Mouse (Mus musculus): ENCODE results near the gene Mfsd2a. TPM values are rescaled to one million over a fixed set of nuclear protein-coding genes. Genes with fewer than 3 reads are reported as not detected.
"Not testable (repeated sequence)": the region's sequence is repeated elsewhere in the genome, so short reads cannot be mapped to it uniquely, and the experiment has no call there.

Gene Mfsd2a
- polyA plus RNA-seq, 1 experiment from 2014 or later: 6.6 TPM

DNA sequence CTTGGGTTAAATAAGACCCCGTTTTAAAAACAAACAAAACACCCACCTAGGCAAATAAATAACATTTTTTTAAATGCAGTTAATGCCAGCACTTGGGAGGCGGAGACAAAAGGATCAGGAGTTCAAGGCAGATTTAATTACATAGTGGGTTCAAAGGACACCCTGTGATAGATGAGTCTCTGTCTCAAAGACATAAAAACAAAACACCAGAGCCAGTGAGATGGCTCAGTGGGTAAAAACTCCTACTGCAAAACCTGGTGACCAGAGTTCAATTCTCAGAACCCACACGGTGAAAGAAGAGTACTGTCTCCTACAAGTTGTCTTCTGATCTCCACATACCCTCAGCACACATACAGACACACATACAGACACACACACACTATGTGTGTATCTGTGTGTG lies 31.3 kb upstream of the Mfsd2a start:
- H3K4me3 ChIP-seq: no peak overlapping the region
- no peak for ATAC-seq (ENCODE audit: insufficient number of reproducible peaks, insufficient read depth, low FRiP score, low TSS enrichment)
- no peaks in the 10 kb centered on the region for H3K27me3 ChIP-seq
- H3K27ac ChIP-seq: no peak overlapping the region
- no peak overlapping the region for H3K9ac ChIP-seq
- WGBS: 59% methylated on average over 3 of the region's 3 CpGs
- H3K9me3 ChIP-seq: 0 out of 2 replicates have a peak, but pooled peaks cover 3% of the 10 kb centered on the region
- no peaks in the 10 kb centered on the region for H3K36me3 ChIP-seq
- H3K4me1 ChIP-seq: no peaks in the 10 kb centered on the region; the same call in 1 of the 2 replicates
- H3K4me2 ChIP-seq (replicated peaks): no peak overlapping the region

DNA sequence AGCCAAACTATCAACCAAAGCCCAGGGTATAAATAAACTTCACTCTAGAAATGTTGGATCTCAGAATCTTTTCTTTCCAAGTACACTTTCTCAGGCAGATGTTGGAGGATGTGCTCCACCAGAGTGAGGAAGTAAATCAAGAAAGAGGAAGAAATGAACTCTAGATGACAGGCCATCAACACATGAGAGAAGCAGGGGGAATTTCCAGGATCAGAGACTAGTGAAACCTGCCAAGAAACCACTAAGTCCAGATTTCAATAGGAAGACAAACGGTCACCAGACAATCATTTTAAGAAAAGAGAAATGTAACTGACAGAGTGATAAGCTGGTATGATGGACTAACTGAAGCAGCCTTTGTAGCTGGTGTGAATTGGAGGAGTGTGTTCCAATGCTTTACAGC lies 30.2 kb upstream of the Mfsd2a start:
- no peak for ATAC-seq (ENCODE audit: insufficient number of reproducible peaks, insufficient read depth, low FRiP score, low TSS enrichment)
- Histone ChIP-seq H3K27ac (no peak overlapping the region), H3K9me3 (0 out of 2 replicates have a peak, but pooled peaks cover 3% of the 10 kb centered on the region), H3K36me3 (no peaks in the 10 kb centered on the region), H3K9ac (no peak overlapping the region), H3K4me2 (replicated peaks) (no peak overlapping the region), H3K4me3 (no peak overlapping the region), H3K4me1 (no peaks in the 10 kb centered on the region), H3K27me3 (no peaks in the 10 kb centered on the region)
- 88% methylated on average over 1 of the region's 1 CpGs for WGBS

DNA sequence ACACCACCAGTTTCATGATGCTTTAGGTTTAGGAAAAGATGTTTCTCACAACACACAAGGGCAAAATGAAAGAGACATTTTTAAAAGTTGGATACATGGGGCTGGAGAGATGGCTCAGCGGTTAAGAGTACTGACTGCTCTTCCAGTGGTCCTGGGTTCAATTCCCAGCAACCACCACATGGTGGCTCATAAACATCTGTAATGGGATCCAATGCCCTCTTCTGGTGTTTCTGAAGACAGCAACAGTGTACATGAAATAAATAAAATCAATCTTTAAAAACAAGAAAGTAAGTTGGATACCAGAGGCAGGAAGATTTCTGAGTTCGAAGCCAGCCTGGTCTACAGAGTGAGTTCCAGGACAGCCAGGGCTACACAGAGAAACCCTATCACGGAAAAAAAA lies 27.0 kb upstream of the Mfsd2a start:
- H3K4me1 ChIP-seq; H3K4me3 ChIP-seq; ATAC-seq (ENCODE audit: insufficient number of reproducible peaks, insufficient read depth, low FRiP score, low TSS enrichment); H3K9me3 ChIP-seq; H3K9ac ChIP-seq; H3K36me3 ChIP-seq; H3K27ac ChIP-seq; H3K4me2 ChIP-seq (replicated peaks): not testable (repeated sequence)
- peaks cover 16% of the 10 kb centered on the region for H3K27me3 ChIP-seq
- 57% methylated on average over 3 of the region's 3 CpGs for WGBS

DNA sequence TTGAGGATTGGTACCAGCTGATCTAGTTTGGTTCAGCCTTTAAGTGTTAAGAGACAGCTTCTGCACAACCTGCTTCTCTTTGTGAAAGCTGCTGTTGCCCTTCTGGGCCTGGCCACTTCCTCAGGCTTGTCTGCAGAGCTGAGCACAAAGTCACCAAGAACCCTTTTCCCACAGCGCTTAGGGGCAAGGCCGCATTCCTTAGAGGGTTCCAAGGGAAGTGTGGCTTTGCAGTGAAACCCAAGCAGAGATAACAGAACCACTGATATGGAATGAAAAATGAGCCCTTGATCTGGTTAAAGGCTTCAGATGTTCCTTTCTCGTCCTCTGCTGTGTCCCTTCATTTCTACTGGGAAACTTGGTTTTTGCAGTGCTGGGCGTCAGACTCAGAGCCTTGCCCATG lies 26.4 kb upstream of the Mfsd2a start:
- ATAC-seq (ENCODE audit: insufficient number of reproducible peaks, insufficient read depth, low FRiP score, low TSS enrichment): no peak
- Histone ChIP-seq H3K4me3 (no peak overlapping the region), H3K9ac (no peak overlapping the region), H3K4me1 (peaks cover 6% of the 10 kb centered on the region; the same call in 1 of the 2 replicates), H3K27me3 (peaks cover 20% of the 10 kb centered on the region), H3K4me2 (replicated peaks) (no peak overlapping the region), H3K9me3 (0 out of 2 replicates have a peak, but pooled peaks cover 3% of the 10 kb centered on the region), H3K27ac (no peak overlapping the region), H3K36me3 (no peaks in the 10 kb centered on the region)
- 79% methylated on average over 4 of the region's 4 CpGs for WGBS

DNA sequence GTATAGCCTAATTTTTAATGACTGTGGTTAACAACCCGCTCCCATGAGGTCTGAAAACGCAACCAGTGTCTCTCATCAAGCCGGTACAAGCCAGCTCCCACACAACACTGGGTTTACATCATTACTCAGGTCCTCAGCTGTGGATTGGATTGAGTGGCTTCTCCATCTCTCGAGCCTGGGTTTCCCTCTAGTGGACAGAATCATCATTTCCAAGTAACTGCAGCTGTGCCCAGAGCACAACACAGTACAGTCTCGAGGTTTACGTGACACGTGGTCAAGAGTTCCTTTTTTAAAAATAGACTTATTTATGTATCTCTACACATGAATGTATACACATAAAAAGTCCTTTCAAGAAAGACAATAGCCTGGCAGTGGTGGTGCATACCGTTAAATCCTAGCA lies 24.1 kb upstream of the Mfsd2a start:
- Histone ChIP-seq H3K9ac (no peak overlapping the region), H3K9me3 (no peaks in the 10 kb centered on the region), H3K27me3 (peaks cover 24% of the 10 kb centered on the region), H3K4me1 (peaks cover 6% of the 10 kb centered on the region; the same call in 1 of the 2 replicates), H3K4me3 (no peak overlapping the region), H3K36me3 (no peaks in the 10 kb centered on the region), H3K27ac (no peak overlapping the region), H3K4me2 (replicated peaks) (no peak overlapping the region)
- peak; percentile 74 for ATAC-seq (ENCODE audit: insufficient number of reproducible peaks, insufficient read depth, low FRiP score, low TSS enrichment)
- WGBS: 44% methylated on average over 8 of the region's 8 CpGs

DNA sequence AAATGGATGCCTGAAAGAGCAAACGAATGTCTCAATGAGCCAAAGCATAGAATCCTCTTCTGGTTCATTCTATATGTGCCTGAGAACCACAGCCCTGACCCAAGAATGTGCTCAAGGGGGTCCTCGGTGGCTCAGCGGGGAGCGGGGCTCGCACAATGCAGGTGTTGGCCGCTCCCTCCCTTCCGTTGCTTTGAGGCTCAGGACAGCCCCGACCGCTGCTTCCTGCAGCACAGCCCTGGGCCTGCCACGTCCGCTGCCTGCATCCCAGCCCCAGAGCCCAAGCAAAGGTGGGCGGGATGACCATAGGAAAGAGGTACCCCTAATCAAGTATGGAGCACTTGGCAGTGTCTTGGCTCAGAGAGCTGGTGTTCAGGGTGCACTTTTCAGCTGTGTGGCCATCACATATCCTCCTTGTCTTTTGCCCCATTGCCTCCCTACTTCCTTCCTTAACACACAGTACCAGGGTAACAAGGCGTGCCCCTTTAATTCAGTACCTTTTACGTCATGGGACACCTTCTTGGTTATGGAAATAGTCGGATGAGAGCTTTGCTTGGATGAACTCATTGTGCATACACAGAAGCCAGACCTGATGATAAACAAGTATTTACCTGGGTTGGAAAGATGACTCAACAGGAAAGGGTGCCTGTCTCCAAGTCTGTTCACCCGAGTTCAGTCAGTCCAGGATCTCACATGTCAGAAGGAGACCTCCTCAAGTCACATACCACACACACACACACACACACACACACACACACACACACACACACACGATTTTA lies 22.7 kb upstream of the Mfsd2a start:
- 20% methylated on average over 17 of the region's 17 CpGs for WGBS
- Histone ChIP-seq H3K27me3 (peaks cover 24% of the 10 kb centered on the region), H3K4me2 (replicated peaks) (peak overlapping the region; percentile 30), H3K4me3 (peak overlapping the region; percentile 7; the same call in 1 of the 2 replicates), H3K9ac (no peak overlapping the region), H3K9me3 (no peaks in the 10 kb centered on the region), H3K36me3 (no peaks in the 10 kb centered on the region), H3K4me1 (peaks cover 6% of the 10 kb centered on the region; the same call in 1 of the 2 replicates), H3K27ac (no peak overlapping the region)
- no peak for ATAC-seq (ENCODE audit: insufficient number of reproducible peaks, insufficient read depth, low FRiP score, low TSS enrichment)

DNA sequence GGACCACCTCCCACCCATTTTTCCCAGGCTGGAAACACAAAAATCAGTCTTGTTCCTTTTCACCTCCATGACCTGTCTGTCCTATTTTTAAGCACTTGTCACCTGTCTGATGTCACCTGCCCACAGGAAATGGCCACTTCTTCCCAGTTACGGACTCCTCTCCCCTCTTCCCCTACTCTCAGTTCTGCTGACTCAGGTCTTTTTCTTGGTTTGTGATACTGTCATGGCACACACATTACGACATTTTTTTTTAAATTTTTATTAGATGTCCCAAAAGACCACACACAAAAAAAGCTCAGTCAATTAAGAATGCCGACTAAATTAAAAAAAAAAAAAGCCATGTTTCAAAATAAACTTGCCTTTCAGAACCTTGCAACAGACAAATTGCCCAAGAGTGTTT lies 21.5 kb upstream of the Mfsd2a start:
- 73% methylated on average over 3 of the region's 3 CpGs for WGBS
- Histone ChIP-seq H3K27ac (no peak overlapping the region), H3K9me3 (no peaks in the 10 kb centered on the region), H3K36me3 (no peaks in the 10 kb centered on the region), H3K27me3 (peaks cover 24% of the 10 kb centered on the region), H3K4me3 (no peak overlapping the region), H3K4me1 (peaks cover 6% of the 10 kb centered on the region; the same call in 1 of the 2 replicates), H3K4me2 (replicated peaks) (no peak overlapping the region), H3K9ac (no peak overlapping the region)
- no peak for ATAC-seq (ENCODE audit: insufficient number of reproducible peaks, insufficient read depth, low FRiP score, low TSS enrichment)

DNA sequence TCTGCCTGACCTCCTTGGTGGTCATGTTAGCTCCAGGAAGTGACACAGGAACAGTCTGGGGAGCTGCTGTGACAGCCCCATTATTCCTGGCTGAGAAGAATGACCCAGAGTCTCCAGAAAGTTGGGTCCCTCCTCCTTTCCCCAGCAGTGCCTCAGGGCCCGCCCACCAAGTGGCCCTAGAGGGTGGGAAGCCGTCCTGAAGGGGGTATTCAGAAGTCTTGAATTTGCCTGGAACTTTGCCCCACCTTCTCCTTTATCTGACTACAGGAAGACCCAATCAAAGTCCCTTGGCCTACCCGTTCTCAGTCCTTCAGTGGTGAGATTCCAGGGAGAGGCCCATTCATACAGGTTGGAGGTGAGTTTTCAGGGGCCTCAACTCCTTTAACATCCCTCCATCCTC lies 20.9 kb upstream of the Mfsd2a start:
- 48% methylated on average over 3 of the region's 3 CpGs for WGBS
- ATAC-seq (ENCODE audit: insufficient number of reproducible peaks, insufficient read depth, low FRiP score, low TSS enrichment): no peak

DNA sequence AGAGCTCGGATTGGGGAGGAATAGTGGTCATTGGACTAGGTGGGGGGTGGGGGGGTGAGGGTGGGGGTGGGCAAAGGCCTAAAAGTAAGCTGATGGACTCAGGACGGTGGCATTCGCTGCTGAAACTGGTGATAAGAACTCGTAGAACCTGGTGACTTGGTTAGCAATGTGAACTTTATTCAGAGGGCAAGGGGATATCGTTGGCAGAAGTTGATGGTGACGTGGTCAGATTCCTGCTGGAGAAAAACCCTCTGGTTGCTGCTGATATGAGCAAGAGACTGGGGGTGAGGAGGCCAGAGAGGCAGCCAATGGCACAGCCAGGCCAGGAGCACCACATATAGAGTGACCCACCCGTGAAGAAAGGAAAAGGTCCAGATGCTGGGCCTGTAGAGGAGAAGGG lies 20.2 kb upstream of the Mfsd2a start:
- Histone ChIP-seq H3K9ac (no peak overlapping the region), H3K27me3 (peaks cover 24% of the 10 kb centered on the region), H3K36me3 (no peaks in the 10 kb centered on the region), H3K4me1 (peaks cover 6% of the 10 kb centered on the region; the same call in 1 of the 2 replicates), H3K27ac (no peak overlapping the region), H3K9me3 (no peaks in the 10 kb centered on the region), H3K4me2 (replicated peaks) (no peak overlapping the region), H3K4me3 (no peak overlapping the region)
- WGBS: 87% methylated on average over 7 of the region's 7 CpGs
- ATAC-seq (ENCODE audit: insufficient number of reproducible peaks, insufficient read depth, low FRiP score, low TSS enrichment): no peak

More for the DNA sequence above, 20.9 kb upstream of the Mfsd2a start:
- peaks cover 24% of the 10 kb centered on the region for H3K27me3 ChIP-seq
- no peak overlapping the region for H3K9ac ChIP-seq
- H3K4me2 ChIP-seq (replicated peaks): no peak overlapping the region
- H3K36me3 ChIP-seq: no peaks in the 10 kb centered on the region
- no peak overlapping the region for H3K27ac ChIP-seq
- H3K4me3 ChIP-seq: no peak overlapping the region
- peaks cover 6% of the 10 kb centered on the region; the same call in 1 of the 2 replicates for H3K4me1 ChIP-seq
- no peaks in the 10 kb centered on the region for H3K9me3 ChIP-seq

DNA sequence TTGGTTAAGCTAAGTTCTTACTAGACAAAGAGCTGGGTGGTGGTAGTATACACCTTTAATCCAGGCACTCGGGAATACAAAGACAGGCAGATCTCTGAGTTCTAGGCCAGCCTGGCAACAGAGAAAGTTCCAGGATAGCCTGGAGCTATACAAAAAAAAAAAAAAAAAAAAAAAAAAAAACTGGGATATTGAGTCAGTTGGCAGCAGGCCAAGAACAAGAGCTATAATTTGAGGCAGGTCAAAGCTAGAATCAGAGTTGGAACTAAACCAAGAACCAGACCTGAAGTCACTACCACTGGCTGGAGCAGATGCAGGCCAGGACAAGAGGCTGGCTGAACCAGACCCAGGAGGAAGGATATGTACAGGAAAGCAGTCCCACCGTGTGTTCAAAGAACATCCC lies 19.7 kb upstream of the Mfsd2a start:
- peaks cover 24% of the 10 kb centered on the region for H3K27me3 ChIP-seq
- 72% methylated on average over 2 of the region's 2 CpGs for WGBS
- ATAC-seq (ENCODE audit: insufficient number of reproducible peaks, insufficient read depth, low FRiP score, low TSS enrichment): no peak

DNA sequence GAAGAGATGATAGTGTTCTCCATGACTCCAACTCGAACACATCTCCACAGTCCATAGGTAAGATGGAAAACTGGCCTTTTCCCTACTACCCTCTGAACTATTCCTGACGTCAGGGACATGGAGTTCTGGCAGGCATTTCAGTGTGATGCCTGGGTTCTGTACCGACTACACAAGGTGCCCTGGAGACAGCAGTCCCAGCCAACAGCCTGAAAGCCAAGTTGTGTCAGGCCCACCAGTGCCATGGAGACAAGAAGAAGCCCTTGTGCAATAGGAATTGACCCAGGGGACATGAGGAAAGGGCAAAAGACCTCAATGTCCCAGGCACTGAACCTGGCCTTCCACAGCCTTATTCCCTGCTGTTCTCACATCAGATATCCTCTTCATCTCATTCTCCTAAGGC lies 18.8 kb upstream of the Mfsd2a start:
- Histone ChIP-seq H3K4me3 (no peak overlapping the region), H3K9ac (no peak overlapping the region)
- WGBS: 75% methylated on average over 3 of the region's 3 CpGs

More for the DNA sequence above, 19.7 kb upstream of the Mfsd2a start:
- Histone ChIP-seq H3K9me3 (no peaks in the 10 kb centered on the region), H3K4me3 (no peak overlapping the region), H3K36me3 (no peaks in the 10 kb centered on the region), H3K4me1 (peaks cover 6% of the 10 kb centered on the region; the same call in 1 of the 2 replicates), H3K27ac (no peak overlapping the region), H3K9ac (no peak overlapping the region), H3K4me2 (replicated peaks) (no peak overlapping the region)

DNA sequence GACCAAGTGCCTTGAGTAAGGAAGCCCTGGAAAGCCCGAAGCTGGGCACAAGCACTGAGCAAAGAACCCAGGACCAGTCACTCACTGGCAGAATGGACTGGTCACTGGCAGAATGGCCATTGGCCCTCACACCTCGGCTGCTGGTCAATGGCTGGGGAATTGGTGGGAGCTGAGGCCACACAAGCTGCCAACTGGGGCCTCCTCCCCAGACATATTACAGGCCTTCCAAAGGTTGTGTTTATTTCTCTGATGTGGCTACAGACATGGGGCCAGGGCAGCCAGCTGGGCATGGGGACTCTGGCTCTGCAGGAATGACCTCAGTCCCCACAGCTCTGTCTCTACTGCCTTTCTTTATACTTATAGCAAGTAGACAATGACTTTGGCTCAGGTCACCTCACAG lies 17.9 kb upstream of the Mfsd2a start:
- H3K27me3 ChIP-seq: peaks cover 16% of the 10 kb centered on the region
- H3K9ac ChIP-seq: no peak overlapping the region
- peaks cover 6% of the 10 kb centered on the region; the same call in 1 of the 2 replicates for H3K4me1 ChIP-seq
- H3K27ac ChIP-seq: no peak overlapping the region
- WGBS: 84% methylated on average over 2 of the region's 2 CpGs
- H3K36me3 ChIP-seq: no peaks in the 10 kb centered on the region
- H3K4me2 ChIP-seq (replicated peaks): no peak overlapping the region
- ATAC-seq (ENCODE audit: insufficient number of reproducible peaks, insufficient read depth, low FRiP score, low TSS enrichment): no peak
- H3K4me3 ChIP-seq: no peak overlapping the region
- H3K9me3 ChIP-seq: no peaks in the 10 kb centered on the region

More for the DNA sequence above, 18.8 kb upstream of the Mfsd2a start:
- Histone ChIP-seq H3K27me3 (peaks cover 24% of the 10 kb centered on the region), H3K4me1 (peaks cover 6% of the 10 kb centered on the region; the same call in 1 of the 2 replicates), H3K9me3 (no peaks in the 10 kb centered on the region), H3K4me2 (replicated peaks) (no peak overlapping the region), H3K36me3 (no peaks in the 10 kb centered on the region), H3K27ac (no peak overlapping the region)
- ATAC-seq (ENCODE audit: insufficient number of reproducible peaks, insufficient read depth, low FRiP score, low TSS enrichment): no peak
